Mouse (Mus musculus): ENCODE data around the gene Klra5. TPM values are rescaled to one million over a fixed set of nuclear protein-coding genes. Genes with fewer than 3 reads are reported as not detected.
"Not testable (repeated sequence)": the region's sequence is repeated elsewhere in the genome, so short reads cannot be mapped to it uniquely, and the experiment has no call there.

Klra5 gene
- not detected in 2 replicates for polyA plus RNA-seq (2015; fragmentation: Nextera tagmentation; extraction: Ambion mirVana)

GRCm38 (mm10) chr6:129917476-129917946 lies at the start of gene Klra5:
TSS of gene Klra5 (minus strand) at chr6:129917650.
- H3K4me1 ChIP-seq; ATAC-seq; H3K27me3 ChIP-seq; H3K4me3 ChIP-seq; H3K36me3 ChIP-seq (ENCODE audit: poor library complexity, severe bottlenecking); H3K9ac ChIP-seq; H3K27ac ChIP-seq; H3K4me2 ChIP-seq: not testable (repeated sequence)
- peaks cover 43% of the 10 kb centered on the region for H3K9me3 ChIP-seq (replicated peaks)

- Histone ChIP-seq H3K27me3 (no peaks in the 10 kb centered on the region), H3K4me2 (no peak overlapping the region), H3K36me3 (ENCODE audit: poor library complexity, severe bottlenecking) (no peaks in the 10 kb centered on the region), H3K4me1 (no peaks in the 10 kb centered on the region), H3K4me3 (no peak overlapping the region), H3K9ac (no peak overlapping the region), H3K27ac (no peak overlapping the region), H3K9me3 (replicated peaks) (peaks cover 40% of the 10 kb centered on the region)
- no peak for ATAC-seq
- WGBS, result 78% methylated on average over 1 of the region's 1 CpGs
Observed at GRCm38 (mm10) chr6:129916996-129917395, 454 bp downstream of the Klra5 start.

- no peaks in the 10 kb centered on the region for H3K36me3 ChIP-seq (ENCODE audit: poor library complexity, severe bottlenecking)
- no peak for ATAC-seq
- H3K4me3 ChIP-seq, result no peak overlapping the region
- H3K9ac ChIP-seq, result no peak overlapping the region
- H3K9me3 ChIP-seq (replicated peaks), result peaks cover 17% of the 10 kb centered on the region
- H3K27ac ChIP-seq, result no peak overlapping the region
- no peak overlapping the region for H3K4me2 ChIP-seq
- 92% methylated on average over 2 of the region's 2 CpGs for WGBS
- no peaks in the 10 kb centered on the region for H3K4me1 ChIP-seq
- no peaks in the 10 kb centered on the region for H3K27me3 ChIP-seq
Observed at GRCm38 (mm10) chr6:129882525-129882924, 34.9 kb downstream of the Klra5 start.

- Histone ChIP-seq H3K4me2 (no peak within 1 kb of the TSS), H3K9me3 (replicated peaks) (peaks cover 8% of the 10 kb centered on the region), H3K9ac (no peak within 1 kb of the TSS), H3K4me1 (no peaks in the 10 kb centered on the region), H3K36me3 (ENCODE audit: poor library complexity, severe bottlenecking) (no peaks in the 10 kb centered on the region), H3K4me3 (no peak within 1 kb of the TSS), H3K27ac (no peak within 1 kb of the TSS), H3K27me3 (no peaks in the 10 kb centered on the region)
- WGBS, result 43% methylated on average over 1 of the region's 1 CpGs
- ATAC-seq, result no peak
Observed at GRCm38 (mm10) chr6:129876549-129876948, 40.9 kb downstream of the Klra5 start, which contains the start of gene Klra17. TSS of gene Klra17 (minus strand) at chr6:129876672.

DNA sequence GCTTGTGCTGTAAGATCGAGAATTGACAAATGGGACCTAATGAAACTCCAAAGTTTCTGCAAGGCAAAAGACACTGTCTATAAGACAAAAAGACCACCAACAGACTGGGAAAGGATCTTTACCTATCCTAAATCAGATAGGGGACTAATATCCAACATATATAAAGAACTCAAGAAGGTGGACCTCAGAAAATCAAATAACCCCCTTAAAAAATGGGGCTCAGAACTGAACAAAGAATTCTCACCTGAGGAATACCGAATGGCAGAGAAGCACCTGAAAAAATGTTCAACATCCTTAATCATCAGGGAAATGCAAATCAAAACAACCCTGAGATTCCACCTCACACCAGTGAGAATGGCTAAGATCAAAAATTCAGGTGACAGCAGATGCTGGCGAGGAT lies 55.1 kb downstream of the Klra5 start, which contains the start of gene Gm17631:
Gene Gm17631, plus strand, starts transcription at position 301 of the 400 bp plus-strand sequence.
- WGBS, result no CpG with 5 or more reads among the region's 3 CpGs
- not testable (repeated sequence) for H3K27ac ChIP-seq; H3K4me2 ChIP-seq; H3K27me3 ChIP-seq; H3K9ac ChIP-seq; H3K4me1 ChIP-seq; H3K36me3 ChIP-seq (ENCODE audit: poor library complexity, severe bottlenecking); ATAC-seq; H3K4me3 ChIP-seq
- H3K9me3 ChIP-seq (replicated peaks), result peaks cover 23% of the 10 kb centered on the region

Other genes starting within 250 kb of the Klra5 start
- gene Klrc1, start 238.7 kb downstream of the Klra5 start, polyA plus RNA-seq (2015; fragmentation: Nextera tagmentation; extraction: Ambion mirVana), result not detected in 2 replicates
- not detected in 2 replicates for gene Klri1, start 200.5 kb downstream of the Klra5 start, polyA plus RNA-seq (2015; fragmentation: Nextera tagmentation; extraction: Ambion mirVana)
- not detected in 2 replicates for gene Klri2, start 177.2 kb downstream of the Klra5 start, polyA plus RNA-seq (2015; fragmentation: Nextera tagmentation; extraction: Ambion mirVana)
- not detected in 2 replicates for gene Gm156, start 133.4 kb downstream of the Klra5 start, polyA plus RNA-seq (2015; fragmentation: Nextera tagmentation; extraction: Ambion mirVana)
- not detected in 2 replicates for gene Gm17631, start 55.0 kb downstream of the Klra5 start, polyA plus RNA-seq (2015; fragmentation: Nextera tagmentation; extraction: Ambion mirVana)
- not detected in 2 replicates for gene Klra17, start 41.0 kb downstream of the Klra5 start, polyA plus RNA-seq (2015; fragmentation: Nextera tagmentation; extraction: Ambion mirVana)
- gene Klra6, start 109.3 kb upstream of the Klra5 start, polyA plus RNA-seq (2015; fragmentation: Nextera tagmentation; extraction: Ambion mirVana), result not detected in 2 replicates
- not detected in 2 replicates for gene Klra4, start 149.6 kb upstream of the Klra5 start, polyA plus RNA-seq (2015; fragmentation: Nextera tagmentation; extraction: Ambion mirVana)
- not detected in 2 replicates for gene Klra8, start 212.2 kb upstream of the Klra5 start, polyA plus RNA-seq (2015; fragmentation: Nextera tagmentation; extraction: Ambion mirVana)